ENCODE assay signal across 23 mouse cellular contexts in genomic region chr6:4892417-4892816, GRCm38 (mm10). TPM values are rescaled to one million over a fixed set of nuclear protein-coding genes. Genes with fewer than 3 reads are reported as not detected.
DNase-seq lines count a peak whose midpoint lies in the region; ATAC-seq and TF ChIP-seq lines count a peak whose summit lies in the region.
"Had no signal": no experiment of that assay in that cellular context is flagged by ENCODE, and none has a peak within 500 bp of the region (broad histone marks: within the 10 kb centered on the region; RNA-seq: fewer than 3 reads in every experiment).

No protein-coding gene starts in this region.

- no peaks in the 10 kb centered on the region for H3K9me3 ChIP-seq in neural tube, embryonic 15.5 days (replicated peaks)
- H3K9me3 ChIP-seq in kidney, embryonic 15.5 days (replicated peaks), result no peaks in the 10 kb centered on the region
- H3K9me3 ChIP-seq in midbrain, postnatal 0 days (ENCODE audit: low read length), result no peaks in the 10 kb centered on the region
- H3K9me3 ChIP-seq: hindbrain, embryonic 13.5 days; neural tube, embryonic 13.5 days had no signal

- H3K27me3 ChIP-seq in neural tube, embryonic 15.5 days (replicated peaks), result no peaks in the 10 kb centered on the region
- H3K27me3 ChIP-seq in kidney, embryonic 15.5 days, result no peaks in the 10 kb centered on the region
- H3K27me3 ChIP-seq in midbrain, postnatal 0 days (ENCODE audit: insufficient read depth, low read length), result no peaks in the 10 kb centered on the region
- H3K27me3 ChIP-seq: embryonic facial prominence, embryonic 13.5 days; hindbrain, embryonic 13.5 days; neural tube, embryonic 13.5 days; Patski had no signal

- H3K27ac ChIP-seq in neural tube, embryonic 15.5 days (replicated peaks), result no peak overlapping the region
- H3K27ac ChIP-seq in kidney, embryonic 15.5 days, result no peak overlapping the region
- H3K27ac ChIP-seq in midbrain, postnatal 0 days (ENCODE audit: low read depth, low read length), result no peak overlapping the region
- H3K27ac ChIP-seq: embryonic facial prominence, embryonic 13.5 days; hindbrain, embryonic 13.5 days; neural tube, embryonic 13.5 days had no signal

- TF ChIP-seq CTCF in midbrain, postnatal 0 days (IDR thresholded peaks at IDR 0.05), result no peak

- H3K4me3 ChIP-seq in neural tube, embryonic 15.5 days (replicated peaks), result no peak overlapping the region
- no peak overlapping the region for H3K4me3 ChIP-seq in kidney, embryonic 15.5 days (replicated peaks)
- H3K4me3 ChIP-seq in midbrain, postnatal 0 days (ENCODE audit: low read depth, low read length), result no peak overlapping the region
- H3K4me3 ChIP-seq: embryonic facial prominence, embryonic 13.5 days; hindbrain, embryonic 13.5 days; neural tube, embryonic 13.5 days had no signal

- no peaks in the 10 kb centered on the region for H3K36me3 ChIP-seq in neural tube, embryonic 15.5 days
- no peaks in the 10 kb centered on the region for H3K36me3 ChIP-seq in kidney, embryonic 15.5 days
- H3K36me3 ChIP-seq in midbrain, postnatal 0 days (ENCODE audit: insufficient read depth, low read length), result no peaks in the 10 kb centered on the region
- H3K36me3 ChIP-seq: embryonic facial prominence, embryonic 13.5 days; hindbrain, embryonic 13.5 days; neural tube, embryonic 13.5 days had no signal

- no peak overlapping the region for H3K4me2 ChIP-seq in neural tube, embryonic 15.5 days
- no peak overlapping the region for H3K4me2 ChIP-seq in kidney, embryonic 15.5 days
- no peak overlapping the region for H3K4me2 ChIP-seq in midbrain, postnatal 0 days (ENCODE audit: low read depth, low read length, poor library complexity, severe bottlenecking)
- H3K4me2 ChIP-seq: embryonic facial prominence, embryonic 13.5 days; hindbrain, embryonic 13.5 days; liver, embryonic 11.5 days; neural tube, embryonic 13.5 days had no signal

- DNase-seq in neural tube, embryonic 10.5 days (ENCODE audit: extremely low spot score, low spot score), result peak; percentile 46
- DNase-seq in ZHBTc4 (ENCODE audit: low read depth, low spot score), result peak; percentile 96
- peak; percentile 63 for DNase-seq in forelimb bud, embryonic 11.5 days (ENCODE audit: low read depth, low spot score)
- DNase-seq in midbrain, postnatal 0 days (ENCODE audit: low spot score), result no peak
- DNase-seq: adrenal gland, postnatal 36 days; cerebellum, adult 18-20 months; cerebellum, postnatal 25 days; heart, postnatal 10 days; lung, adult 18-20 months; lung, postnatal 36 days; spleen, adult 18-20 months; thymus, adult 18-20 months; thymus, postnatal 4 days had no signal

- no peak overlapping the region for H3K9ac ChIP-seq in neural tube, embryonic 15.5 days (replicated peaks)
- no peak overlapping the region for H3K9ac ChIP-seq in kidney, embryonic 15.5 days
- H3K9ac ChIP-seq in midbrain, postnatal 0 days (replicated peaks; ENCODE audit: low read length, poor library complexity, severe bottlenecking), result no peak overlapping the region
- H3K9ac ChIP-seq: embryonic facial prominence, embryonic 13.5 days; hindbrain, embryonic 13.5 days; neural tube, embryonic 13.5 days had no signal

- H3K4me1 ChIP-seq in neural tube, embryonic 15.5 days, result no peaks in the 10 kb centered on the region
- no peaks in the 10 kb centered on the region for H3K4me1 ChIP-seq in kidney, embryonic 15.5 days
- H3K4me1 ChIP-seq in midbrain, postnatal 0 days (ENCODE audit: insufficient read depth, low read length), result no peaks in the 10 kb centered on the region
- H3K4me1 ChIP-seq: embryonic facial prominence, embryonic 13.5 days; hindbrain, embryonic 13.5 days; neural tube, embryonic 13.5 days had no signal

- no peak for ATAC-seq in neural tube, embryonic 15.5 days (ENCODE audit: low FRiP score)
- no peak for ATAC-seq in kidney, embryonic 15.5 days (replicated peaks; ENCODE audit: low FRiP score)
- ATAC-seq in cerebellum, adult (ENCODE audit: insufficient number of reproducible peaks, low FRiP score, low TSS enrichment), result no peak
- no peak for ATAC-seq in midbrain, postnatal 0 days (ENCODE audit: low FRiP score)
- ATAC-seq: forebrain, embryonic 16.5 days; inflammation-experienced regulatory T-cells, adult 6 months; Patski had no signal

- 43% methylated on average over 11 of the region's 11 CpGs for WGBS in neural tube, embryonic 15.5 days
- WGBS in kidney, embryonic 15.5 days, result 34% methylated on average over 11 of the region's 11 CpGs
- WGBS in midbrain, postnatal 0 days, result 67% methylated on average over 11 of the region's 11 CpGs

RNA-seq across cellular contexts. Expression of gene Ppp1r9a, which starts 10.3 kb away (rescaled TPM):
- polyA plus RNA-seq in neural tube, embryonic 15.5 days (2015; fragmentation: Nextera tagmentation; extraction: Ambion mirVana), result 34.3 and 38.9 TPM in 2 replicates
- polyA plus RNA-seq in kidney, embryonic 15.5 days (2015; fragmentation: Nextera tagmentation; extraction: Ambion mirVana), result 19.0 and 19.5 TPM in 2 replicates
- total RNA-seq in midbrain, postnatal 0 days (2014; rRNA removed), result 66.3 and 74.7 TPM in 2 replicates
- polyA plus RNA-seq in midbrain, postnatal 0 days (2015; fragmentation: Nextera tagmentation; extraction: Ambion mirVana), result 35.2 and 43.6 TPM in 2 replicates
- polyA plus RNA-seq: inflammation-experienced regulatory T-cells, adult 6 months had no signal
